Mouse (Mus musculus) kidney, embryonic 16.5 days (tissue): Measurements from ENCODE around the gene Tia1. TPM values are rescaled to one million over a fixed set of nuclear protein-coding genes. Genes with fewer than 3 reads are reported as not detected.
A peak's percentile ranks its signal among the peaks of the same experiment; 100 is the strongest.
"Not testable (repeated sequence)": the region's sequence is repeated elsewhere in the genome, so short reads cannot be mapped to it uniquely, and the experiment has no call there.

Source experiments
- ATAC-seq: fragments of 200-750 bp; cut with Nextera tagmentation; 2 replicates; pipeline ENCODE4 v1.8.0; 2017; ENCODE audit warnings: moderate TSS enrichment; ENCODE audit not compliant: low FRiP score, low TSS enrichment
- H3K27ac ChIP-seq: fragments of 300-500 bp; sonication (generic); 2 replicates; pipeline ENCODE4 v1.5.1; 2014; ENCODE audit warnings: low read length
- H3K27me3 ChIP-seq: fragments of 300-500 bp; sonication (generic); 2 replicates; pipeline ENCODE4 v1.6.1; 2014; ENCODE audit warnings: low read length, control low read depth, mixed read lengths; ENCODE audit not compliant: insufficient read depth
- H3K36me3 ChIP-seq: fragments of 300-500 bp; sonication (generic); 2 replicates; pipeline ENCODE4 v1.6.1; 2014; ENCODE audit warnings: low read length, control low read depth, mixed read lengths; ENCODE audit not compliant: insufficient read depth
- H3K4me1 ChIP-seq: fragments of 300-500 bp; sonication (generic); 2 replicates; pipeline ENCODE4 v1.6.1; 2014; ENCODE audit warnings: low read length, control low read depth, mixed read lengths; ENCODE audit not compliant: insufficient read depth
- H3K4me2 ChIP-seq: fragments of 300-500 bp; sonication (generic); replicated peaks from 2 replicates; pipeline ENCODE4 v1.6.1; 2014; ENCODE audit warnings: low read depth, low read length
- H3K4me3 ChIP-seq: fragments of 300-500 bp; sonication (generic); 2 replicates; pipeline ENCODE4 v1.5.1; 2014; ENCODE audit warnings: mild to moderate bottlenecking, low read length
- H3K9ac ChIP-seq: fragments of 300-500 bp; sonication (generic); replicated peaks from 2 replicates; pipeline ENCODE4 v1.6.1; 2014; ENCODE audit warnings: low read length
- H3K9me3 ChIP-seq: fragments of 300-500 bp; sonication (generic); 2 replicates; pipeline ENCODE4 v1.6.1; 2016; ENCODE audit warnings: low read length, control low read depth
- WGBS: fragments of 180-500 bp; shearing (Covaris S2); extraction: QIAGEN DNeasy Blood & Tissue Kit; methylation state at CpG from one replicate; pipeline ENCODE4 v1.1.7; 2014; 5-methylcytosine and 5-hydroxymethylcytosine counted together
- polyA plus RNA-seq: library from polyadenylated mRNA; unstranded; fragments of >200 nt; fragmentation: Nextera tagmentation; extraction: Ambion mirVana; gene quantifications from 2 replicates; pipeline ENCODE4 v1.2.1, GENCODE M21; 2015

Gene Tia1
- polyA plus RNA-seq, 1 experiment from 2014 or later, result 187 TPM

GRCm38 (mm10) chr6:86368479-86368878 is 35.5 kb upstream of the Tia1 start:
- peaks cover 29% of the 10 kb centered on the region for H3K4me1 ChIP-seq
- no peaks in the 10 kb centered on the region for H3K9me3 ChIP-seq
- 91% methylated on average over 5 of the region's 5 CpGs for WGBS
- H3K36me3 ChIP-seq, result peaks cover 12% of the 10 kb centered on the region; the same call in 1 of the 2 replicates
- H3K27ac ChIP-seq, result no peak overlapping the region
- H3K27me3 ChIP-seq, result no peaks in the 10 kb centered on the region
- no peak overlapping the region for H3K4me2 ChIP-seq
- H3K9ac ChIP-seq, result no peak overlapping the region
- no peak for ATAC-seq
- no peak overlapping the region for H3K4me3 ChIP-seq

DNA sequence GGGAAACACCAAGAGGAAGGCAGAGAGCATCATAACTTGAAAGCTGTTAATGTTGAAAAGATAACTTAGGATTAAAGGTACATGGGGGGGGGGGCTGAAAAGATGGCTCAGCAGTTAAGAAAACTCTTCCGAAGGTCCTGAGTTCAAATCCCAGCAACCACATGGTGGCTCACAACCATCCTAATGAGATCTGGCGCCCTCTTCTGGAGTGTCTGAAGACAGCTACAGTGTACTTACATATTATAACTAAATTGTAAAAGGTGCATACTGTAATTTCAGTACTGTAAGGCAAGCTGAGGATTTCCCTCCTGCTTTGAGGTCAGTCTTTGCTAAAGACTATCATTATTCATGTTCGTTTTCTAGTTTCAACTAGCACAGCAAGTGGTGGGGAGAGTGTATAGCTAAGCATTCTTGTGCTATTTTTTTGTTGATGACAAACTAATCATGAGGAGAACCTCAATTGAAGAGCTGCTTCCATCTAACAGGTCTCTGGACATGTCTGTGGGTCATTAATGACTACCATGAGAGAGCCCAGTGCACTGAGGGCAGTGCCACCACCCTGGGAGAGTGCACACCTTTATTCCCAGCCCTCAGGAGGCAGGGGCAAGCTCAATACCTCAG is 33.8 kb upstream of the Tia1 start:
- H3K4me1 ChIP-seq, result peaks cover 29% of the 10 kb centered on the region
- H3K9me3 ChIP-seq, result no peaks in the 10 kb centered on the region
- no peak for ATAC-seq
- peak overlapping the region; percentile 82 for H3K9ac ChIP-seq
- H3K27me3 ChIP-seq, result no peaks in the 10 kb centered on the region
- H3K4me3 ChIP-seq, result peak overlapping the region; percentile 98
- H3K4me2 ChIP-seq, result peak overlapping the region; percentile 96
- WGBS, result 77% methylated on average over 3 of the region's 3 CpGs
- H3K27ac ChIP-seq, result peak overlapping the region; percentile 91
- peaks cover 15% of the 10 kb centered on the region; the same call in 1 of the 2 replicates for H3K36me3 ChIP-seq

GRCm38 (mm10) chr6:86370764-86371339 is 33.2 kb upstream of the Tia1 start, which contains the start of gene Snrpg:
TSS of gene Snrpg (plus strand) at chr6:86371304.
- Histone ChIP-seq H3K4me2 (peak within 1 kb of the TSS; percentile 96), H3K4me1 (peaks cover 29% of the 10 kb centered on the region), H3K9me3 (no peaks in the 10 kb centered on the region), H3K4me3 (peak within 1 kb of the TSS; percentile 98), H3K9ac (peak within 1 kb of the TSS; percentile 84), H3K36me3 (peaks cover 15% of the 10 kb centered on the region; the same call in 1 of the 2 replicates), H3K27ac (peak within 1 kb of the TSS; percentile 91), H3K27me3 (no peaks in the 10 kb centered on the region)
- WGBS, result 17% methylated on average over 15 of the region's 15 CpGs
- ATAC-seq, result 0 out of 2 replicates have a peak, but pooled peaks have one; percentile 2

GRCm38 (mm10) chr6:86371340-86371911 is 32.6 kb upstream of the Tia1 start:
- peak overlapping the region; percentile 96 for H3K4me2 ChIP-seq
- H3K4me3 ChIP-seq, result peak overlapping the region; percentile 98
- no peaks in the 10 kb centered on the region for H3K9me3 ChIP-seq
- ATAC-seq, result peak; percentile 97
- no peaks in the 10 kb centered on the region for H3K27me3 ChIP-seq
- H3K36me3 ChIP-seq, result peaks cover 19% of the 10 kb centered on the region
- peak overlapping the region; percentile 84 for H3K9ac ChIP-seq
- WGBS, result under 1% methylated on average over 50 of the region's 50 CpGs
- H3K27ac ChIP-seq, result peak overlapping the region; percentile 91
- peaks cover 25% of the 10 kb centered on the region for H3K4me1 ChIP-seq

DNA sequence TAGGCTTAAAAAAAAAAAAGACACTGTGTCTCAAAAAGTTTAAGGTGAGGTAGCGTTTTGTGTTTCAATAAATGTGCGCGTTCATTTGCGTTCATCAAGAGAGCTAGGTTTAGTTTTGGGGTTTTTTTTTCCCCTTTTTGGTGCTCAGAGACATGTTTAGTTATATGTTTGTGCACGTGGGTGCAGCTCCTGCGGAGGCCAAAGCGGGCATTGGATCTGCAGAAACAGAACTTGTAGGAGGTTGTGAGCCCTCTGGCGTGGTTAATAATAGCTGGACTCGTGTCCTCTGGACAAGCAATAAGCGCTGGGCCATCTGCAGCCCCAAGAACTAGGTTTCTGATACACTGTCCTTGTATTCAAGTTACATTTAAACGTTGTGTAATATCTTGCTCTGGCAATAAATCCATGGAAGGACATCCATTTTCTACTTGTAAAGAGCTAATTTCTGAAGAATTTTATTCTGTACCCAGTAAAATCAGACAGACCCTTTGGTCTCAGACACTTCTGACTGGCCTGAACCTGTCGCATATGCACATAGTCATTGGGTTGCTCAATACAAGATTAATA is 32.0 kb upstream of the Tia1 start:
- H3K4me1 ChIP-seq, result peaks cover 21% of the 10 kb centered on the region
- no peaks in the 10 kb centered on the region for H3K27me3 ChIP-seq
- H3K9ac ChIP-seq, result peak overlapping the region; percentile 84
- peak overlapping the region; percentile 96 for H3K4me2 ChIP-seq
- peak overlapping the region; percentile 91; the same call in 1 of the 2 replicates for H3K27ac ChIP-seq
- H3K4me3 ChIP-seq, result peak overlapping the region; percentile 98
- ATAC-seq, result no peak
- no peaks in the 10 kb centered on the region for H3K9me3 ChIP-seq
- H3K36me3 ChIP-seq, result peaks cover 23% of the 10 kb centered on the region
- 3% methylated on average over 12 of the region's 12 CpGs for WGBS

DNA sequence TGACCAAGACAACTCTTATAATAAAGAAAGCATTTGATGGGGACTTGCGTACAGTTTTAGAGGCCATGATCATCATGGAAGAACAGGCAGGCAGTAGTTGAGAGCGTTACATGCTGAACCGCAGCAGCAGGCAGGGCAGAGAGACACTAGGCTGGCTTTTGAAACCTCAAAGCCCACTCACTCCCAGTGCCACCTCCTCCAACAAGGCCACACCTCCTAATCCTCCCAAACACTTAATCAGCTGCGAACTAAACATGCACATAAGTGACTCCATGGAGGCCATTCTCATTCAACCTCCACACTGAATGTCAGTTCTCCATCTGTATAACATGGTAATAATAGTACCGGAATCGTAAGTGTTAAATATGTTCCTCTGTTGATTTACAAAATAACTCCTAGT is 30.5 kb upstream of the Tia1 start:
- H3K9ac ChIP-seq, result no peak overlapping the region
- H3K4me3 ChIP-seq, result no peak overlapping the region
- no peaks in the 10 kb centered on the region for H3K9me3 ChIP-seq
- H3K4me2 ChIP-seq, result no peak overlapping the region
- peaks cover 35% of the 10 kb centered on the region for H3K36me3 ChIP-seq
- H3K4me1 ChIP-seq, result peaks cover 21% of the 10 kb centered on the region
- no peak for ATAC-seq
- WGBS, result 93% methylated on average over 6 of the region's 6 CpGs
- H3K27me3 ChIP-seq, result no peaks in the 10 kb centered on the region
- no peak overlapping the region for H3K27ac ChIP-seq

DNA sequence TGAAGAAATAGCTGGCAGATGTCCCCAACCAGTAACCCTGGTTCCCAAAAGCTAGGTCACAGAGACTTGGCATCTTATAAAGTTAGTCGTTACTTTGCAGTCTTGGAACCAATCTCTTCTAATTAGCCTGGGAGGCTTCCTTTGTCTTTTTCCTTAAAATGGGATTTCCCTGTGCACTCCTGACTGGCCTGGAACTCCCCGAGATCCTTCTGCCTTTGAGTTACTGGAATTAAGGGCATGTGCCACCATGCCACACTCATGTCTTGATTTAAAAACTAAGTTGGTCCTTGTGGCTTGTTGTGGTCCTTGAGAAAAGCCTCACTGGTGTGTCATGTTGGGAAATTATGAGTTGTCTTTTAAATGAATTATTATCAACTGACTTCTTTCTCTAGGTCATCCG is 25.7 kb upstream of the Tia1 start:
- H3K9me3 ChIP-seq, result no peaks in the 10 kb centered on the region
- H3K4me1 ChIP-seq, result no peaks in the 10 kb centered on the region
- H3K27me3 ChIP-seq, result no peaks in the 10 kb centered on the region
- no peak overlapping the region for H3K4me2 ChIP-seq
- WGBS, result 86% methylated on average over 3 of the region's 3 CpGs
- H3K9ac ChIP-seq, result no peak overlapping the region
- no peak overlapping the region for H3K27ac ChIP-seq
- H3K4me3 ChIP-seq, result no peak overlapping the region
- ATAC-seq, result no peak
- H3K36me3 ChIP-seq, result peaks cover 34% of the 10 kb centered on the region

DNA sequence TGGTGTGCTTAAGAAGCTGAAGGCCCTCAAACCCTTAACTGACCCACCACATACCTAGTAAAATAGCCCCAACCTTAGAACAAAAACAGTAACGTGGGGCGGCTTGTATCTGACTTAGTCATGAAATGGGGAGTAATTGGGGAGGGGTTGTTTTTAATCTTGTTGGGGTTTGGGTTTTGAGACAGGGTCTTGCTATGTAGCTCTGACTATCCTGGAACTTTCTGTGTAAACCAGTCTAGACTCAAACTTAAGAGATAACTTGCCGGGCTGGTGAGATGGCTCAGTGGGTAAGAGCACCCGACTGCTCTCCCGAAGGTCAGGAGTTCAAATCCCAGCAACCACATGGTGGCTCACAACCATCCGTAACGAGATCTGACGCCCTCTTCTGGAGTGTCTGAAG is 23.9 kb upstream of the Tia1 start:
- not testable (repeated sequence) for ATAC-seq, H3K9me3 ChIP-seq, H3K27ac ChIP-seq, H3K4me3 ChIP-seq, H3K9ac ChIP-seq, H3K4me2 ChIP-seq, H3K27me3 ChIP-seq, H3K4me1 ChIP-seq
- H3K36me3 ChIP-seq, result peaks cover 31% of the 10 kb centered on the region
- 79% methylated on average over 6 of the region's 8 CpGs for WGBS

- Histone ChIP-seq H3K9me3 (no peaks in the 10 kb centered on the region), H3K4me1 (no peaks in the 10 kb centered on the region), H3K4me3 (no peak overlapping the region), H3K27me3 (no peaks in the 10 kb centered on the region), H3K4me2 (no peak overlapping the region), H3K27ac (no peak overlapping the region), H3K36me3 (peaks cover 17% of the 10 kb centered on the region), H3K9ac (no peak overlapping the region)
- ATAC-seq, result no peak
Observed at GRCm38 (mm10) chr6:86382551-86382950, 21.5 kb upstream of the Tia1 start.

DNA sequence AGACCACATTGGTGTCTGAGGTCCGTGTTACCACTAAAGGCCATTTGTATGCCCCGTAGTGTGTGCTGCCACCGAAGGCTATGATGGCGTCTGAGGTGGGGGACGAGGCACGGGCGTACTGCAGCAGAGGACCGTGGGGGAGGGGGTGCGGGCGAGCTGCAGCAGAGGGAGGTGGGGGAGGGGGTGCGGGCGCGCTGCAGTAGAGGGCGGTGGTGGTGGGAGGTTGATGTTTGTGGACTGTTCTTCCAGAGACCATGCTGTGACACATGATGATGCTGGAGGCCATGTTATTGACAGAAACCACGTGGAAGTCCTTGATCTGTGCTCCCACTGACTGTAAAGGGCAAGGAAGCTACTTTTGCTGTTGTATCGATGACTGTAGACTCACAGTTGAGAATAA is 20.6 kb upstream of the Tia1 start:
- peaks cover 15% of the 10 kb centered on the region for H3K36me3 ChIP-seq
- H3K4me1 ChIP-seq, result no peaks in the 10 kb centered on the region
- H3K27me3 ChIP-seq, result no peaks in the 10 kb centered on the region
- no peak for ATAC-seq
- 48% methylated on average over 16 of the region's 16 CpGs for WGBS
- H3K27ac ChIP-seq, result no peak overlapping the region
- H3K4me2 ChIP-seq, result no peak overlapping the region
- H3K9ac ChIP-seq, result no peak overlapping the region
- H3K9me3 ChIP-seq, result no peaks in the 10 kb centered on the region
- no peak overlapping the region for H3K4me3 ChIP-seq
